Mouse (Mus musculus): ENCODE data around the gene Tigar. TPM values are rescaled to one million over a fixed set of nuclear protein-coding genes. Genes with fewer than 3 reads are reported as not detected.

Gene Tigar
- total and polyA plus RNA-seq, 3 experiments = 3.2 to 5.6 TPM; not detected in 1

GRCm38 (mm10) chr6:127094565-127094964 is 14.8 kb downstream of the Tigar start:
- Histone ChIP-seq H3K36me3 (ENCODE audit: control insufficient read depth in 1 of 2, insufficient read depth in 2 of 2, low read length in 2 of 2) (no peaks in the 10 kb centered on the region), H3K79me2 (ENCODE audit: control insufficient read depth, insufficient read depth, low read length, poor library complexity) (no peaks in the 10 kb centered on the region), H3K9me3 (replicated peaks; ENCODE audit: insufficient read depth, low read length) (no peaks in the 10 kb centered on the region), H3K4me3 (ENCODE audit: control insufficient read depth in 1 of 2, insufficient read depth in 1 of 2, low read depth in 2 of 2, low read length in 2 of 2) (no peak overlapping the region), H3K9ac (ENCODE audit: control insufficient read depth, low read depth, low read length, poor library complexity, severe bottlenecking) (no peak overlapping the region), H3K27me3 (ENCODE audit: control insufficient read depth in 1 of 2, insufficient read depth in 2 of 2, low read length in 2 of 2) (no peaks in the 10 kb centered on the region), H3K27ac (ENCODE audit: control insufficient read depth, low read depth, low read length) (no peak overlapping the region), H3K4me1 (ENCODE audit: control insufficient read depth in 1 of 2, insufficient read depth in 2 of 2, low read length in 2 of 2) (no peaks in the 10 kb centered on the region)
- TF ChIP-seq USF2 (IDR thresholded peaks at IDR 0.05; ENCODE audit: borderline replicate concordance in 1 of 2, insufficient read depth in 1 of 2, low read depth in 1 of 2, low read length in 2 of 2) (no peak), CTCF (IDR thresholded peaks at IDR 0.05 in 2 of 3, conservative IDR thresholded peaks at IDR 0.05 in 1 of 3; ENCODE audit: control insufficient read depth in 1 of 3, insufficient read depth in 1 of 3, low read depth in 2 of 3, low read length in 3 of 3, poor library complexity in 1 of 3, severe bottlenecking in 1 of 3) (peak; percentile 37 to 67 (median 56)), ZNF384 (IDR thresholded peaks at IDR 0.05; ENCODE audit: low read depth, low read length) (no peak), MYB (IDR thresholded peaks at IDR 0.05; ENCODE audit: low read depth, low read length) (no peak), SIN3A (IDR thresholded peaks at IDR 0.05; ENCODE audit: low read length) (no peak), ZMIZ1 (IDR thresholded peaks at IDR 0.05; ENCODE audit: low read depth, low read length) (no peak), POLR2AphosphoS2 (IDR thresholded peaks at IDR 0.05; ENCODE audit: low read length) (no peak), SMC3 (IDR thresholded peaks at IDR 0.05; ENCODE audit: low read depth, low read length) (peak; percentile 56), MAX (IDR thresholded peaks at IDR 0.05; ENCODE audit: low read length) (no peak), GATA1 (IDR thresholded peaks at IDR 0.05; ENCODE audit: low read depth, low read length) (no peak), RAD21 (IDR thresholded peaks at IDR 0.05; ENCODE audit: low read depth, low read length) (peak; percentile 23), TBP (IDR thresholded peaks at IDR 0.05; ENCODE audit: low read depth, low read length) (no peak), CHD1 (IDR thresholded peaks at IDR 0.05; ENCODE audit: low read depth, low read length) (no peak), MEF2A (IDR thresholded peaks at IDR 0.05; ENCODE audit: extremely low read depth, insufficient replicate concordance, low read depth, low read length, poor library complexity, severe bottlenecking) (no peak)
- DNase-seq (ENCODE audit: low read depth, low spot score) = peak; percentile 30

- TF ChIP-seq EP300 (IDR thresholded peaks at IDR 0.05; ENCODE audit: low read depth in 1 of 2, low read length in 2 of 2) (no peak), ZC3H11A (IDR thresholded peaks at IDR 0.05; ENCODE audit: low read depth, low read length) (peak; percentile 53), SMC3 (IDR thresholded peaks at IDR 0.05; ENCODE audit: low read depth, low read length) (peak; percentile 58), RAD21 (IDR thresholded peaks at IDR 0.05; ENCODE audit: low read depth, low read length) (peak; percentile 68), CTCF (IDR thresholded peaks at IDR 0.05 in 2 of 3, conservative IDR thresholded peaks at IDR 0.05 in 1 of 3; ENCODE audit: control insufficient read depth in 1 of 3, insufficient read depth in 1 of 3, low read depth in 2 of 3, low read length in 3 of 3, poor library complexity in 1 of 3, severe bottlenecking in 1 of 3) (peak; percentile 42 to 67 (median 55)), UBTF (IDR thresholded peaks at IDR 0.05; ENCODE audit: borderline replicate concordance, insufficient read depth, low read depth, low read length) (no peak), HCFC1 (IDR thresholded peaks at IDR 0.05; ENCODE audit: low read depth, low read length) (no peak)
- no peak overlapping the region for H3K9ac ChIP-seq (ENCODE audit: control insufficient read depth, low read depth, low read length, poor library complexity, severe bottlenecking)
- no peaks in the 10 kb centered on the region for H3K9me3 ChIP-seq (replicated peaks; ENCODE audit: insufficient read depth, low read length)
- no peaks in the 10 kb centered on the region for H3K4me1 ChIP-seq (ENCODE audit: control insufficient read depth in 1 of 2, insufficient read depth in 2 of 2, low read length in 2 of 2)
- H3K36me3 ChIP-seq (ENCODE audit: control insufficient read depth in 1 of 2, insufficient read depth in 2 of 2, low read length in 2 of 2) = no peaks in the 10 kb centered on the region
- no peak overlapping the region for H3K4me3 ChIP-seq (ENCODE audit: control insufficient read depth in 1 of 2, insufficient read depth in 1 of 2, low read depth in 2 of 2, low read length in 2 of 2)
- peak; percentile 83 for DNase-seq (ENCODE audit: low read depth, low spot score)
- H3K27ac ChIP-seq (ENCODE audit: control insufficient read depth, low read depth, low read length) = no peak overlapping the region
- no peaks in the 10 kb centered on the region for H3K79me2 ChIP-seq (ENCODE audit: control insufficient read depth, insufficient read depth, low read length, poor library complexity)
- no peaks in the 10 kb centered on the region for H3K27me3 ChIP-seq (ENCODE audit: control insufficient read depth in 1 of 2, insufficient read depth in 2 of 2, low read length in 2 of 2)
Observed at GRCm38 (mm10) chr6:127086739-127087138, 22.6 kb downstream of the Tigar start.
